Mouse (Mus musculus): Measurements from ENCODE around the gene Stat3. TPM values are rescaled to one million over a fixed set of nuclear protein-coding genes. Genes with fewer than 3 reads are reported as not detected.

Gene Stat3
- polyA plus RNA-seq, 1 experiment = 65.1 TPM

GRCm38 (mm10) chr11:100893482-100893881, 45.9 kb downstream of the Stat3 start:
- Histone ChIP-seq H3K4me3 (ENCODE audit: extremely low read depth, insufficient read depth, insufficient read length) (no peak overlapping the region), H3K4me1 (ENCODE audit: control insufficient read depth, insufficient read depth, insufficient read length) (no peaks in the 10 kb centered on the region)

GRCm38 (mm10) chr11:100892435-100892834, 46.9 kb downstream of the Stat3 start:
- peaks cover 48% of the 10 kb centered on the region for H3K36me3 ChIP-seq (ENCODE audit: control insufficient read depth, insufficient read depth, low read length)
- no peak overlapping the region for H3K27ac ChIP-seq (ENCODE audit: insufficient read depth, low read length)
- no peak for TF ChIP-seq POLR2A (IDR thresholded peaks at IDR 0.05; ENCODE audit: low read depth, low read length)
- no peak for TF ChIP-seq CTCF (IDR thresholded peaks at IDR 0.05; ENCODE audit: extremely low read depth, insufficient read depth, insufficient read length, insufficient replicate concordance)

More at GRCm38 (mm10) chr11:100893482-100893881, 45.9 kb downstream of the Stat3 start:
- Histone ChIP-seq H3K36me3 (ENCODE audit: control insufficient read depth, insufficient read depth, low read length) (peaks cover 47% of the 10 kb centered on the region), H3K27ac (ENCODE audit: insufficient read depth, low read length) (no peak overlapping the region), H3K27me3 (ENCODE audit: control insufficient read depth, insufficient read depth, low read length) (no peaks in the 10 kb centered on the region)
- peak; percentile 81 to 83 for DNase-seq (ENCODE audit: low read depth in 1 of 2, low spot score in 2 of 2)
- TF ChIP-seq POLR2A (IDR thresholded peaks at IDR 0.05; ENCODE audit: low read depth, low read length) = no peak
- peak; percentile 100 for TF ChIP-seq CTCF (IDR thresholded peaks at IDR 0.05; ENCODE audit: extremely low read depth, insufficient read depth, insufficient read length, insufficient replicate concordance)
- 19% methylated on average over 9 of the region's 9 CpGs for WGBS

GRCm38 (mm10) chr11:100891256-100892123, 47.9 kb downstream of the Stat3 start:
- Histone ChIP-seq H3K27ac (ENCODE audit: insufficient read depth, low read length) (0 out of 2 replicates have a peak overlapping the region, but pooled peaks have one; percentile 30), H3K27me3 (ENCODE audit: control insufficient read depth, insufficient read depth, low read length) (no peaks in the 10 kb centered on the region), H3K36me3 (ENCODE audit: control insufficient read depth, insufficient read depth, low read length) (peaks cover 48% of the 10 kb centered on the region), H3K4me3 (ENCODE audit: extremely low read depth, insufficient read depth, insufficient read length) (no peak overlapping the region), H3K4me1 (ENCODE audit: control insufficient read depth, insufficient read depth, insufficient read length) (no peaks in the 10 kb centered on the region)
- TF ChIP-seq POLR2A (IDR thresholded peaks at IDR 0.05; ENCODE audit: low read depth, low read length) (no peak), CTCF (IDR thresholded peaks at IDR 0.05; ENCODE audit: extremely low read depth, insufficient read depth, insufficient read length, insufficient replicate concordance) (no peak)
- peak in 1 of 2 experiments; percentile 9 for DNase-seq (ENCODE audit: low read depth in 1 of 2, low spot score in 2 of 2)
- WGBS = 43% methylated on average over 15 of the region's 15 CpGs

More at GRCm38 (mm10) chr11:100892435-100892834, 46.9 kb downstream of the Stat3 start:
- Histone ChIP-seq H3K4me1 (ENCODE audit: control insufficient read depth, insufficient read depth, insufficient read length) (no peaks in the 10 kb centered on the region), H3K27me3 (ENCODE audit: control insufficient read depth, insufficient read depth, low read length) (no peaks in the 10 kb centered on the region), H3K4me3 (ENCODE audit: extremely low read depth, insufficient read depth, insufficient read length) (no peak overlapping the region)
- DNase-seq (ENCODE audit: low read depth in 1 of 2, low spot score in 2 of 2) = no peak
- 78% methylated on average over 5 of the region's 5 CpGs for WGBS

- H3K36me3 ChIP-seq (ENCODE audit: control insufficient read depth, insufficient read depth, low read length) = peaks cover 52% of the 10 kb centered on the region
- no peak overlapping the region for H3K27ac ChIP-seq (ENCODE audit: insufficient read depth, low read length)
- 90% methylated on average over 6 of the region's 6 CpGs for WGBS
- no peak for TF ChIP-seq POLR2A (IDR thresholded peaks at IDR 0.05; ENCODE audit: low read depth, low read length)
- TF ChIP-seq CTCF (IDR thresholded peaks at IDR 0.05; ENCODE audit: extremely low read depth, insufficient read depth, insufficient read length, insufficient replicate concordance) = no peak
- no peak for DNase-seq (ENCODE audit: low read depth in 1 of 2, low spot score in 2 of 2)
- no peaks in the 10 kb centered on the region for H3K27me3 ChIP-seq (ENCODE audit: control insufficient read depth, insufficient read depth, low read length)
- H3K4me1 ChIP-seq (ENCODE audit: control insufficient read depth, insufficient read depth, insufficient read length) = no peaks in the 10 kb centered on the region
- H3K4me3 ChIP-seq (ENCODE audit: extremely low read depth, insufficient read depth, insufficient read length) = no peak overlapping the region
These were observed 48.9 kb downstream of the Stat3 start for GRCm38 (mm10) chr11:100890481-100890880.

DNA sequence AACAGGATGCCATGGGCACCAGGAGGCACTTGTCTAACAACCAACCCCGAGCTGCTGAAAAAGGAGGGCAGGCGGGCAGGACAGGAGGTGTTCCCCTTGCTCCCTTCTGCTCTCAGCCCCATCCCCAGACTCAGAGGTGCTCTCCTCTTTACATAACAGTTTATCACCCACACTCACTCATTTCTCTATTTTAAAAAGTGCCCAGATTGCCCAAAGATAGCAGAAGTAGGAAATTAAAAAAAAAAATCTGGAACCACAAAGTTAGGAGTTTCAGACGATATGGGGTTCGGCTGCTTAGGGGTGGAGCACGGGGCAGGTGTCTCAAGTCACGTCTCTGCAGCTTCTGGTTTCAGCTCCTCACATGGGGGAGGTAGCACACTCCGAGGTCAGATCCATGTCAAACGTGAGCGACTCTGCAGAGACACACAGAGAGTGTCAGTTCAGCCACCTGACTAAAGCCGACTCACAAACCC, 51.0 kb downstream of the Stat3 start:
- H3K4me1 ChIP-seq (ENCODE audit: control insufficient read depth, insufficient read depth, insufficient read length) = no peaks in the 10 kb centered on the region

GRCm38 (mm10) chr11:100887764-100888163, 51.6 kb downstream of the Stat3 start:
- no peaks in the 10 kb centered on the region for H3K27me3 ChIP-seq (ENCODE audit: control insufficient read depth, insufficient read depth, low read length)
- no peak overlapping the region for H3K27ac ChIP-seq (ENCODE audit: insufficient read depth, low read length)
- no peak for DNase-seq (ENCODE audit: low read depth in 1 of 2, low spot score in 2 of 2)
- peaks cover 51% of the 10 kb centered on the region for H3K36me3 ChIP-seq (ENCODE audit: control insufficient read depth, insufficient read depth, low read length)
- TF ChIP-seq POLR2A (IDR thresholded peaks at IDR 0.05; ENCODE audit: low read depth, low read length) = no peak
- no peak for TF ChIP-seq CTCF (IDR thresholded peaks at IDR 0.05; ENCODE audit: extremely low read depth, insufficient read depth, insufficient read length, insufficient replicate concordance)
- no peak overlapping the region for H3K4me3 ChIP-seq (ENCODE audit: extremely low read depth, insufficient read depth, insufficient read length)
- 84% methylated on average over 3 of the region's 3 CpGs for WGBS
- no peaks in the 10 kb centered on the region for H3K4me1 ChIP-seq (ENCODE audit: control insufficient read depth, insufficient read depth, insufficient read length)

More for the DNA sequence above, 51.0 kb downstream of the Stat3 start:
- Histone ChIP-seq H3K36me3 (ENCODE audit: control insufficient read depth, insufficient read depth, low read length) (peaks cover 53% of the 10 kb centered on the region), H3K27me3 (ENCODE audit: control insufficient read depth, insufficient read depth, low read length) (no peaks in the 10 kb centered on the region), H3K27ac (ENCODE audit: insufficient read depth, low read length) (no peak overlapping the region), H3K4me3 (ENCODE audit: extremely low read depth, insufficient read depth, insufficient read length) (no peak overlapping the region)
- no peak for DNase-seq (ENCODE audit: low read depth in 1 of 2, low spot score in 2 of 2)
- TF ChIP-seq POLR2A (IDR thresholded peaks at IDR 0.05; ENCODE audit: low read depth, low read length) = no peak
- TF ChIP-seq CTCF (IDR thresholded peaks at IDR 0.05; ENCODE audit: extremely low read depth, insufficient read depth, insufficient read length, insufficient replicate concordance) = no peak
- WGBS = 28% methylated on average over 10 of the region's 10 CpGs
